Mouse (Mus musculus): ENCODE data around the gene Mark4.

Gene Mark4

GRCm38 (mm10) chr7:19458591-19459111 lies at the start of gene Mark4:
Mark4 (minus strand) TSS chr7:19458821.
- DNase-seq = peak; percentile 84 to 90

- DNase-seq = peak; percentile 17 to 32
These were observed 49.0 kb upstream of the Mark4 start for GRCm38 (mm10) chr7:19507612-19507981.

- DNase-seq = peak; percentile 79 to 83
These were observed 48.5 kb upstream of the Mark4 start for GRCm38 (mm10) chr7:19506969-19507611.

GRCm38 (mm10) chr7:19506326-19506725 lies 47.7 kb upstream of the Mark4 start:
- peak; percentile 50 to 56 for DNase-seq

GRCm38 (mm10) chr7:19503481-19504068 lies 45.0 kb upstream of the Mark4 start:
- DNase-seq = peak; percentile 64 to 71

- DNase-seq = no peak
These were observed 43.0 kb upstream of the Mark4 start for GRCm38 (mm10) chr7:19501658-19502057.

GRCm38 (mm10) chr7:19500420-19501363 lies 42.1 kb upstream of the Mark4 start:
- DNase-seq = no peak

- DNase-seq = no peak
These were observed 39.7 kb upstream of the Mark4 start for GRCm38 (mm10) chr7:19498326-19498725.

- no peak for DNase-seq
These were observed 37.6 kb upstream of the Mark4 start for GRCm38 (mm10) chr7:19496214-19496555.

GRCm38 (mm10) chr7:19495521-19496213 lies 37.0 kb upstream of the Mark4 start:
- peak; percentile 71 to 82 for DNase-seq

GRCm38 (mm10) chr7:19494751-19495474 lies 36.3 kb upstream of the Mark4 start:
- no peak for DNase-seq

GRCm38 (mm10) chr7:19491731-19492130 lies 33.1 kb upstream of the Mark4 start:
- DNase-seq = peak; percentile 79 to 83

GRCm38 (mm10) chr7:19489525-19489924 lies 30.9 kb upstream of the Mark4 start:
- DNase-seq = peak in 1 of 2 experiments; percentile 21

- DNase-seq = no peak
These were observed 27.9 kb upstream of the Mark4 start for GRCm38 (mm10) chr7:19486549-19486948.

GRCm38 (mm10) chr7:19485488-19485887 lies 26.9 kb upstream of the Mark4 start:
- DNase-seq = no peak

- no peak for DNase-seq
These were observed 24.7 kb upstream of the Mark4 start for GRCm38 (mm10) chr7:19483281-19483680.

GRCm38 (mm10) chr7:19477624-19478384 lies 19.2 kb upstream of the Mark4 start:
- peak in 1 of 2 experiments; percentile 64 for DNase-seq

- DNase-seq = no peak
These were observed 18.5 kb upstream of the Mark4 start for GRCm38 (mm10) chr7:19477084-19477483.

GRCm38 (mm10) chr7:19473875-19474443 lies 15.3 kb upstream of the Mark4 start:
- DNase-seq = peak; percentile 84 to 91

GRCm38 (mm10) chr7:19472403-19472802 lies 13.8 kb upstream of the Mark4 start:
- DNase-seq = peak; percentile 52 to 71

GRCm38 (mm10) chr7:19470308-19470707 lies 11.7 kb upstream of the Mark4 start:
- no peak for DNase-seq

All from kidney, postnatal 4 days (tissue).